7 mouse cellular contexts compared by ENCODE assay signal in genomic region chr2:91035385-91035784, GRCm38 (mm10). TPM values are rescaled to one million over a fixed set of nuclear protein-coding genes. Genes with fewer than 3 reads are reported as not detected.
A peak's percentile ranks its signal among the peaks of the same experiment; 100 is the strongest.
DNase-seq lines count a peak whose midpoint lies in the region; ATAC-seq lines count a peak whose summit lies in the region.

TSS of gene Rapsn (plus strand) at chr2:91035620.

- DNase-seq in adrenal gland, postnatal 4 days (ENCODE audit: low spot score in 2 of 2): peak; percentile 12 to 15
- DNase-seq in gastrocnemius, postnatal 25 days: peak; percentile 79
- peak; percentile 40 to 65 for DNase-seq in kidney, adult 8-10 months
- DNase-seq in lung, postnatal 36 days: peak; percentile 69
- DNase-seq in left cerebral cortex, adult 18-20 months (ENCODE audit: low spot score in 2 of 2): no peak

- H3K27ac ChIP-seq in hindbrain, embryonic 16.5 days (ENCODE audit: low read depth, low read length): no peak within 1 kb of the TSS

- H3K9me3 ChIP-seq in hindbrain, embryonic 16.5 days (ENCODE audit: control insufficient read depth, low read length): no peaks in the 10 kb centered on the region

- H3K4me3 ChIP-seq in hindbrain, embryonic 16.5 days (ENCODE audit: low read length): no peak within 1 kb of the TSS

- H3K9ac ChIP-seq in hindbrain, embryonic 16.5 days (ENCODE audit: low read depth, low read length): no peak within 1 kb of the TSS

- no peak within 1 kb of the TSS for H3K4me2 ChIP-seq in hindbrain, embryonic 16.5 days (ENCODE audit: low read length)

- H3K27me3 ChIP-seq in hindbrain, embryonic 16.5 days (replicated peaks; ENCODE audit: control insufficient read depth, insufficient read depth, low read length): no peaks in the 10 kb centered on the region

- 75% methylated on average over 9 of the region's 9 CpGs for WGBS in hindbrain, embryonic 16.5 days

- no peak for ATAC-seq in hindbrain, embryonic 16.5 days
- no peak for ATAC-seq in erythroid progenitor cell, adult 5-6 weeks (replicated peaks; ENCODE audit: low FRiP score, poor library complexity, severe bottlenecking)

- H3K4me1 ChIP-seq in hindbrain, embryonic 16.5 days (ENCODE audit: control insufficient read depth, insufficient read depth, low read depth, low read length): no peaks in the 10 kb centered on the region

- no peaks in the 10 kb centered on the region for H3K36me3 ChIP-seq in hindbrain, embryonic 16.5 days (ENCODE audit: control insufficient read depth, insufficient read depth, low read length)

RNA-seq across cellular contexts. Expression of gene Rapsn, which starts in this region (rescaled TPM):
- 1 to 10 TPM; 4.2 to 4.9 TPM for total RNA-seq in adrenal gland, postnatal 4 days (2021)
- 10 to 100 TPM; 23.1 to 26.0 TPM for total RNA-seq in gastrocnemius, postnatal 25 days (2021)
- under 1 TPM; 0.49 to 0.70 TPM for total RNA-seq in left cerebral cortex, adult 18-20 months (2021)
- polyA plus RNA-seq in hindbrain, embryonic 16.5 days (2015; fragmentation: Nextera tagmentation; extraction: Ambion mirVana): 1.1 and 2.1 TPM in 2 replicates
- total RNA-seq in erythroid progenitor cell, adult 5-6 weeks (2015; ENCODE audit: low replicate concordance): not detected in 2 replicates
- 1.7 TPM in 1 of 2 replicates, not detected in the other for total RNA-seq in erythroid progenitor cell, adult 5-6 weeks (2017; ENCODE audit: low replicate concordance)

Comparison
In these comparisons a context has a peak if more than half of its experiments do, and no peak if none do; other contexts are left out.
1. RNA of gene Rapsn (total RNA-seq): 23.1 to 26.0 TPM in gastrocnemius, postnatal 25 days; 4.2 to 4.9 TPM in adrenal gland, postnatal 4 days, 1.7 TPM in erythroid progenitor cell, adult 5-6 weeks and 0.49 to 0.70 TPM in left cerebral cortex, adult 18-20 months; every median in the first group is over 4 times any median in the second.
2. DNase-seq: peak in adrenal gland, postnatal 4 days (2 of 2), gastrocnemius, postnatal 25 days (single experiment), kidney, adult 8-10 months (2 of 2) and lung, postnatal 36 days (single experiment); none in left cerebral cortex, adult 18-20 months (0 of 2).